Mouse (Mus musculus) kidney, embryonic 15.5 days (tissue): ENCODE results near the gene Kcnj13. TPM values are rescaled to one million over a fixed set of nuclear protein-coding genes. Genes with fewer than 3 reads are reported as not detected.
A peak's percentile ranks its signal among the peaks of the same experiment; 100 is the strongest.

Experiments
- ATAC-seq: fragments of 200-750 bp; cut with Nextera tagmentation; replicated peaks from 2 replicates; pipeline ENCODE4 v1.8.0; 2017; ENCODE audit warnings: moderate TSS enrichment; ENCODE audit not compliant: low FRiP score
- H3K27ac ChIP-seq: fragments of 300-500 bp; sonication (generic); 2 replicates; pipeline ENCODE4 v1.5.1; 2015; ENCODE audit warnings: mild to moderate bottlenecking, inconsistent platforms
- H3K27me3 ChIP-seq: fragments of 300-500 bp; sonication (generic); 2 replicates; pipeline ENCODE4 v1.6.1; 2015; ENCODE audit warnings: inconsistent platforms
- H3K36me3 ChIP-seq: fragments of 300-500 bp; sonication (generic); 2 replicates; pipeline ENCODE4 v1.6.1; 2015; ENCODE audit warnings: inconsistent platforms
- H3K4me1 ChIP-seq: fragments of 300-500 bp; sonication (generic); 2 replicates; pipeline ENCODE4 v1.6.1; 2015; ENCODE audit warnings: inconsistent platforms
- H3K4me2 ChIP-seq: fragments of 300-500 bp; sonication (generic); 2 replicates; pipeline ENCODE4 v1.6.1; 2015; ENCODE audit warnings: moderate library complexity, mild to moderate bottlenecking, inconsistent platforms
- H3K4me3 ChIP-seq: fragments of 300-500 bp; sonication (generic); replicated peaks from 2 replicates; pipeline ENCODE4 v1.5.1; 2015; ENCODE audit warnings: mild to moderate bottlenecking, inconsistent platforms
- H3K9ac ChIP-seq: fragments of 300-500 bp; sonication (generic); 2 replicates; pipeline ENCODE4 v1.6.1; 2015; ENCODE audit warnings: mild to moderate bottlenecking, inconsistent platforms
- H3K9me3 ChIP-seq: fragments of 300-500 bp; sonication (generic); replicated peaks from 2 replicates; pipeline ENCODE4 v1.6.1; 2016; ENCODE audit warnings: inconsistent platforms
- WGBS: fragments of 180-500 bp; shearing (Covaris S2); methylation state at CpG from one replicate; pipeline ENCODE4 v1.1.7; 2015; ENCODE audit warnings: mixed read lengths; 5-methylcytosine and 5-hydroxymethylcytosine counted together
- polyA plus RNA-seq: library from polyadenylated mRNA; unstranded; fragments of >200 nt; fragmentation: Nextera tagmentation; extraction: Ambion mirVana; gene quantifications from 2 replicates; pipeline ENCODE4 v1.2.1, GENCODE M21; 2015

The Kcnj13 gene
- polyA plus RNA-seq, 1 experiment from 2014 or later, result 0.68 TPM

DNA sequence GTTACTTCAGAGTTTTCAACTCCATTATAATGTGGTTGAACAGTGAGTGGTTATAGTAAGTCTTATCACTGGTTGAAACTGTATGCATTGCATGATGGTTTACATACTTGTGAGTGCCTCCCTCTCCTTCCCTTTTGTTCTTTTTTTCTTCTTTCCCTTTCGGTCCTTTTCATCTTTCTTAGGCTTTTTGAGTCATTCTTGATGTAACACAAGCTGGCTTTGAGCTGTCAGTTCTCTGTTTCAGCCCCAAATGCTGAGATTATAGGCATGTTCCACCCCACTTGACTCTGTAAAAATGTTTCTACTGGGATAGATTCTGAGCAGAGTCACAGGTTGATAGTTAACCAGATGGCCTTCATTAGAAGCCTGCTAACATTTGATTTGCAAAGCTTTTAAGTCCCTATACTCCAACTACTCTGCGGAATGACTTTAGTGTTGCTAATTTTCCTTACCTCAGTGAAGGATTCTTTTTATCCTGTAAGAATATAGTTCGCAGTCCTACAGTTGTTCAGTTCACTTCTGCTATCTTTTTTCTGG, 16.4 kb downstream of the Kcnj13 start:
- whole genome bisulfite sequencing, result 81% methylated on average over 3 of the region's 3 CpGs
- no peak for ATAC-seq
- no peak overlapping the region for H3K9ac ChIP-seq
- peak overlapping the region; percentile 54; the same call in 1 of the 2 replicates for H3K27ac ChIP-seq
- no peak overlapping the region for H3K4me2 ChIP-seq
- no peaks in the 10 kb centered on the region for H3K4me1 ChIP-seq
- no peaks in the 10 kb centered on the region for H3K9me3 ChIP-seq
- no peaks in the 10 kb centered on the region for H3K27me3 ChIP-seq
- H3K36me3 ChIP-seq, result peaks cover 70% of the 10 kb centered on the region
- H3K4me3 ChIP-seq, result no peak overlapping the region

DNA sequence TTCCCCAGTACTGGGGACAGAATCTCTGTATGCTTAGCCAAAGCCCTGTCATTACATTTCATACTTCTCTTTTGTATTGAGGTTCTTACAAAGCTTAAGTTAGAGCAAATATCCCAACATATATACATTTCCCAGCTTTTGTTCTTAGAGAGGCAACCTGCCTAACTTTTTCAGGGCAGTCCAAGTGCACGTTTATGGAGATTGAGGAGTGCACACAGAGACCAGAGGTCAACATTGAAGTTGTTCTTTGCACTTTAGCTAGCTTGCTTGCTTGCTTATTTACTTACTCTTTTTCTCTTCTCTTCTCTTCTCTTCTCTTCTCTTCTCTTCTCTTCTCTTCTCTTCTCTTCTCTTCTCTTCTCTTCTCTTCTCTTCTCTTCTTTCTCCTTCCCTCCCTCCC, 34.3 kb downstream of the Kcnj13 start:
- Histone ChIP-seq H3K4me2 (no peak overlapping the region), H3K4me3 (no peak overlapping the region), H3K4me1 (no peaks in the 10 kb centered on the region), H3K27ac (no peak overlapping the region), H3K9me3 (no peaks in the 10 kb centered on the region), H3K36me3 (peaks cover 21% of the 10 kb centered on the region), H3K9ac (no peak overlapping the region), H3K27me3 (no peaks in the 10 kb centered on the region)
- WGBS, result 68% methylated on average over 1 of the region's 1 CpGs
- no peak for ATAC-seq

DNA sequence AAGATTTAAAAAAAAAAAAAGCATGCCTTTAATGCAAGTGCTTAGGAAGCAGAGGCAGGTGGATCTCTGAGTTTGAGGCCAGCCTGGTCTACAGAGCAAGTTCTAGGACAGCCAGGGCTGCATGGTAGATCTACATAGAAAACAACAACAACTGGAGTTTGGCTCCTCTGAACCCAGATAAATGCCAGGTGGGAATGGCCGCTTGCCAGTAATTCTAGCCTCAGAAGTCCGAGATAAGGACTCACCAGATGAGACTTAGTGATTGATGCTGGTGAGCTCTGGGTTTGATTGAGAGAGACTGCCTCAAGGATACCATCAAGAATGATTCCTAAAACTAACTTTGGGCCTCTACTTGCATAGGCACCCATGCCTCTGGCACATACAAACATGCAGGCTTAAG, 44.0 kb downstream of the Kcnj13 start:
- Histone ChIP-seq H3K4me1 (no peaks in the 10 kb centered on the region), H3K36me3 (peaks cover 24% of the 10 kb centered on the region), H3K27ac (no peak overlapping the region), H3K9ac (no peak overlapping the region), H3K4me2 (no peak overlapping the region), H3K4me3 (no peak overlapping the region), H3K27me3 (no peaks in the 10 kb centered on the region), H3K9me3 (no peaks in the 10 kb centered on the region)
- no peak for ATAC-seq
- WGBS, result 86% methylated on average over 2 of the region's 2 CpGs

Other genes with a start within 250 kb of the Kcnj13 start
- 1.3 and 3.8 TPM in 2 replicates for gene Ecel1, start 238.2 kb downstream of the Kcnj13 start, polyA plus RNA-seq
- gene Prss56, start 211.4 kb downstream of the Kcnj13 start, polyA plus RNA-seq, result 0.09 TPM in 1 of 2 replicates, not detected in the other
- gene Chrnd, start 204.1 kb downstream of the Kcnj13 start, polyA plus RNA-seq, result 1.1 and 1.6 TPM in 2 replicates
- gene Chrng, start 190.1 kb downstream of the Kcnj13 start, polyA plus RNA-seq, result 2.0 and 4.3 TPM in 2 replicates
- gene Eif4e2, start 180.8 kb downstream of the Kcnj13 start, polyA plus RNA-seq, result 164 and 168 TPM in 2 replicates
- gene Efhd1, start 130.4 kb downstream of the Kcnj13 start, polyA plus RNA-seq, result 5.7 and 5.8 TPM in 2 replicates
- 60.7 and 64.8 TPM in 2 replicates for gene Gigyf2, start 67.7 kb downstream of the Kcnj13 start, polyA plus RNA-seq
- 0.40 TPM in 1 of 2 replicates, not detected in the other for gene Snorc, start 75.5 kb upstream of the Kcnj13 start, polyA plus RNA-seq
- gene Neu2, start 115.2 kb upstream of the Kcnj13 start, polyA plus RNA-seq, result 0.29 and 0.41 TPM in 2 replicates
- 1.6 and 2.2 TPM in 2 replicates for gene Ngef, start 179.1 kb upstream of the Kcnj13 start, polyA plus RNA-seq
- gene Inpp5d, start 225.6 kb upstream of the Kcnj13 start, polyA plus RNA-seq, result 8.8 and 10.2 TPM in 2 replicates